Mouse (Mus musculus) stomach, postnatal 0 days (tissue): ENCODE measurements around the gene Ces1a. TPM values are rescaled to one million over a fixed set of nuclear protein-coding genes. Genes with fewer than 3 reads are reported as not detected.

Source experiments
- ATAC-seq: fragments of 200-750 bp; cut with Nextera tagmentation; 2 replicates; pipeline ENCODE4 v1.8.0; 2017; ENCODE audit not compliant: low FRiP score, low TSS enrichment
- DNase-seq: peaks from one replicate; pipeline ENCODE4 v3.0.0-alpha.2; 2016; ENCODE audit warnings: low spot score
- H3K27ac ChIP-seq: fragments of 300-500 bp; sonication (generic); replicated peaks from 2 replicates; pipeline ENCODE4 v1.5.1; 2014; ENCODE audit warnings: mild to moderate bottlenecking, control low read depth
- H3K27me3 ChIP-seq: fragments of 300-500 bp; sonication (generic); 2 replicates; pipeline ENCODE4 v1.6.1; 2014; ENCODE audit warnings: low read length; ENCODE audit not compliant: control insufficient read depth, insufficient read depth
- H3K36me3 ChIP-seq: fragments of 300-500 bp; sonication (generic); 2 replicates; pipeline ENCODE4 v1.6.1; 2014; ENCODE audit warnings: low read length, mixed read lengths; ENCODE audit not compliant: control insufficient read depth, insufficient read depth
- H3K4me1 ChIP-seq: fragments of 300-500 bp; sonication (generic); replicated peaks from 2 replicates; pipeline ENCODE4 v1.6.1; 2014; ENCODE audit warnings: antibody characterized with exemption; ENCODE audit not compliant: control insufficient read depth, insufficient read depth
- H3K4me2 ChIP-seq: fragments of 300-500 bp; sonication (generic); replicated peaks from 2 replicates; pipeline ENCODE4 v1.6.1; 2014; ENCODE audit warnings: low read depth, mild to moderate bottlenecking, control low read depth, moderate library complexity
- H3K4me3 ChIP-seq: fragments of 300-500 bp; sonication (generic); 2 replicates; pipeline ENCODE4 v1.5.1; 2014; ENCODE audit warnings: low read depth, low read length, control low read depth
- H3K9ac ChIP-seq: fragments of 300-500 bp; sonication (generic); 2 replicates; pipeline ENCODE4 v1.6.1; 2014; ENCODE audit warnings: mild to moderate bottlenecking, low read length, control low read depth, mixed read lengths
- H3K9me3 ChIP-seq: fragments of 300-500 bp; sonication (generic); 2 replicates; pipeline ENCODE4 v1.6.1; 2016; ENCODE audit warnings: low read length; ENCODE audit not compliant: control insufficient read depth
- CTCF ChIP-seq: IDR thresholded peaks from 2 replicates; pipeline ENCODE4 v1.5.1; 2016; ENCODE audit warnings: antibody characterized with exemption, low read depth, mild to moderate bottlenecking, moderate library complexity
- EP300 ChIP-seq: optimal IDR thresholded peaks from 2 replicates; pipeline ENCODE3; 2016; ENCODE audit warnings: antibody characterized with exemption
- WGBS: fragments of 180-500 bp; shearing (Covaris S2); extraction: QIAGEN DNeasy Blood & Tissue Kit; methylation state at CpG from one replicate; pipeline ENCODE4 v1.1.7; 2014; 5-methylcytosine and 5-hydroxymethylcytosine counted together
- polyA plus RNA-seq: library from polyadenylated mRNA; unstranded; fragments of >200 nt; fragmentation: Nextera tagmentation; extraction: Ambion mirVana; gene quantifications from 2 replicates; pipeline ENCODE4 v1.2.1, GENCODE M21; 2015

Gene Ces1a
- polyA plus RNA-seq, 1 experiment from 2014 or later, result not detected

GRCm38 (mm10) chr8:93040776-93041567 is 7.0 kb downstream of the Ces1a start:
- H3K4me3 ChIP-seq, result no peak overlapping the region
- DNase-seq, result no peak
- H3K27me3 ChIP-seq, result no peaks in the 10 kb centered on the region
- WGBS, result 85% methylated on average over 4 of the region's 4 CpGs
- no peak overlapping the region for H3K4me2 ChIP-seq
- H3K9ac ChIP-seq, result no peak overlapping the region
- H3K36me3 ChIP-seq, result no peaks in the 10 kb centered on the region
- no peaks in the 10 kb centered on the region for H3K4me1 ChIP-seq
- no peaks in the 10 kb centered on the region for H3K9me3 ChIP-seq
- ATAC-seq, result no peak
- H3K27ac ChIP-seq, result no peak overlapping the region
- TF ChIP-seq CTCF, result no peak
- no peak for TF ChIP-seq EP300

- H3K9ac ChIP-seq, result no peak overlapping the region
- DNase-seq (no peak), ATAC-seq (no peak)
- H3K27ac ChIP-seq, result no peak overlapping the region
- H3K9me3 ChIP-seq, result no peaks in the 10 kb centered on the region
- no peak overlapping the region for H3K4me3 ChIP-seq
- H3K36me3 ChIP-seq, result no peaks in the 10 kb centered on the region
- TF ChIP-seq CTCF (no peak), EP300 (no peak)
- H3K27me3 ChIP-seq, result no peaks in the 10 kb centered on the region
- H3K4me2 ChIP-seq, result no peak overlapping the region
- no peaks in the 10 kb centered on the region for H3K4me1 ChIP-seq
- WGBS, result 64% methylated on average over 2 of the region's 2 CpGs
Measured at GRCm38 (mm10) chr8:93040256-93040655, 7.7 kb downstream of the Ces1a start.

DNA sequence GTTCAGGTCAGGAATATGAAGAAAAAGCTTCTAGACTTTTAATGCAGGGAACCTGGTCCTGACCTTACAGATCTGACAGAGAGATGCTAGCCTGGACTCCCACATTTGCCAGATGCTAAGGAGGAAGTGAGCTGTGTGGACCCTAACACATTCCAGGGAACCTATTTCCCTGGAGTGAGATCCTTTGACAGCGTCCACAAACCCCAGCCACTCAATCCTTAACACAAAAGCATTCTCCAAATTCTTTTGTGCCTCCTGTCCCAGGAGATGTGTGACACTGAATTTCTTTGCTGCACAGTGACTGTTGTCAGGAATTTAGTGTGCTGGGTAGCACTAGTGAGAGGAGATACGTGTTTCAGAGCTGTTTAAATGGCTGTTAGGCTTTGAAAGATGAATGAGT is 9.2 kb downstream of the Ces1a start:
- Histone ChIP-seq H3K27ac (no peak overlapping the region), H3K36me3 (no peaks in the 10 kb centered on the region), H3K4me1 (no peaks in the 10 kb centered on the region), H3K27me3 (no peaks in the 10 kb centered on the region), H3K4me2 (no peak overlapping the region), H3K9me3 (no peaks in the 10 kb centered on the region), H3K9ac (no peak overlapping the region), H3K4me3 (no peak overlapping the region)
- DNase-seq (no peak), ATAC-seq (no peak)
- 11% methylated on average over 2 of the region's 2 CpGs for WGBS
- TF ChIP-seq CTCF (no peak), EP300 (no peak)

- H3K4me2 ChIP-seq, result no peak overlapping the region
- TF ChIP-seq CTCF (no peak), EP300 (no peak)
Measured at GRCm38 (mm10) chr8:93030664-93031063, 17.3 kb downstream of the Ces1a start.

DNA sequence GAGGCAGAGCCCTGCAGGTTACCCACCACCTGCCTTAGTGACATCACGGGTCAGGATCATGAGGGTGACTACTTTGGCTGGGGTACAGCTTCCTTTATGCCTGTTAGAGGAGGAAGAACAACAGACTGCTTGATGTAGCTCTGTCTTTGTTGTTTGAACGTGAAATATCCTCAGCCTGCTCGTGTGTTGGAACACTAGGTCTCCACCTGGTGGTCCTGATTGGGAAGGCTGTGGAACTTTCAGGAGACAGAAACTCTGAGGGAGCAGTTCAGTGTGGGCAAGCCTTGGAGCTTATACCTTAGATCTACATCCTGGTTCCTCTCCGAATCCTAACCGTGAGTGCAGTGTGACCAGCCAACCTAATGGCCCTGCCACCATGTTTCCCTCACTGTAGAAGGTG is 26.3 kb downstream of the Ces1a start:
- DNase-seq (no peak), ATAC-seq (no peak)
- 64% methylated on average over 5 of the region's 5 CpGs for WGBS
- Histone ChIP-seq H3K9me3 (no peaks in the 10 kb centered on the region), H3K4me1 (no peaks in the 10 kb centered on the region), H3K27me3 (no peaks in the 10 kb centered on the region), H3K36me3 (no peaks in the 10 kb centered on the region), H3K27ac (no peak overlapping the region), H3K4me2 (no peak overlapping the region), H3K9ac (no peak overlapping the region), H3K4me3 (no peak overlapping the region)
- TF ChIP-seq CTCF (peak; percentile 44), EP300 (no peak)

More at GRCm38 (mm10) chr8:93030664-93031063, 17.3 kb downstream of the Ces1a start:
- no peak for DNase-seq
- H3K9ac ChIP-seq, result no peak overlapping the region
- no peaks in the 10 kb centered on the region for H3K36me3 ChIP-seq
- H3K9me3 ChIP-seq, result no peaks in the 10 kb centered on the region
- H3K27me3 ChIP-seq, result no peaks in the 10 kb centered on the region
- H3K4me1 ChIP-seq, result no peaks in the 10 kb centered on the region
- no peak overlapping the region for H3K4me3 ChIP-seq
- no peak overlapping the region for H3K27ac ChIP-seq
- peak; percentile 85 for ATAC-seq
- 61% methylated on average over 2 of the region's 2 CpGs for WGBS

- Histone ChIP-seq H3K27me3 (no peaks in the 10 kb centered on the region), H3K9me3 (no peaks in the 10 kb centered on the region), H3K4me1 (no peaks in the 10 kb centered on the region), H3K27ac (no peak overlapping the region), H3K9ac (no peak overlapping the region), H3K4me3 (no peak overlapping the region), H3K36me3 (no peaks in the 10 kb centered on the region), H3K4me2 (no peak overlapping the region)
- ATAC-seq, result no peak
- 34% methylated on average over 4 of the region's 4 CpGs for WGBS
- DNase-seq, result no peak
- TF ChIP-seq EP300 (no peak), CTCF (no peak)
Measured at GRCm38 (mm10) chr8:93014300-93014699, 33.7 kb downstream of the Ces1a start.
